Mouse (Mus musculus) lung, postnatal 0 days (tissue): ENCODE data around the gene Cyb5rl. TPM values are rescaled to one million over a fixed set of nuclear protein-coding genes. Genes with fewer than 3 reads are reported as not detected.

Experiments
- ATAC-seq: fragments of 200-750 bp; cut with Nextera tagmentation; 2 replicates; pipeline ENCODE4 v1.8.0; 2017; ENCODE audit warnings: moderate library complexity
- DNase-seq: peaks from one replicate; pipeline ENCODE4 v3.0.0-alpha.2; 2016; ENCODE audit warnings: low spot score
- H3K27ac ChIP-seq: fragments of 300-500 bp; sonication (generic); 2 replicates; pipeline ENCODE4 v1.5.1; 2014; ENCODE audit warnings: antibody characterized with exemption, mild to moderate bottlenecking, low read length, mixed read lengths
- H3K27me3 ChIP-seq: fragments of 300-500 bp; sonication (generic); replicated peaks from 2 replicates; pipeline ENCODE4 v1.6.1; 2014; ENCODE audit warnings: low read length, mixed read lengths; ENCODE audit not compliant: insufficient read depth
- H3K36me3 ChIP-seq: fragments of 300-500 bp; sonication (generic); 2 replicates; pipeline ENCODE4 v1.6.1; 2014; ENCODE audit warnings: low read length, mixed read lengths; ENCODE audit not compliant: insufficient read depth
- H3K4me1 ChIP-seq: fragments of 300-500 bp; sonication (generic); 2 replicates; pipeline ENCODE4 v1.6.1; 2014; ENCODE audit warnings: antibody characterized with exemption, low read depth, low read length, mixed read lengths; ENCODE audit not compliant: insufficient read depth
- H3K4me2 ChIP-seq: fragments of 300-500 bp; sonication (generic); replicated peaks from 2 replicates; pipeline ENCODE4 v1.6.1; 2014; ENCODE audit warnings: low read depth, mild to moderate bottlenecking, low read length, moderate library complexity, mixed read lengths
- H3K4me3 ChIP-seq: fragments of 300-500 bp; sonication (generic); 2 replicates; pipeline ENCODE4 v1.5.1; 2014; ENCODE audit warnings: low read depth, low read length
- H3K9ac ChIP-seq: fragments of 300-500 bp; sonication (generic); replicated peaks from 2 replicates; pipeline ENCODE4 v1.6.1; 2014; ENCODE audit warnings: low read depth, mild to moderate bottlenecking
- H3K9me3 ChIP-seq: fragments of 300-500 bp; sonication (generic); 2 replicates; pipeline ENCODE4 v1.6.1; 2016; ENCODE audit warnings: low read length, mixed read lengths
- CTCF ChIP-seq: IDR thresholded peaks from 2 replicates; pipeline ENCODE4 v1.5.1; 2016; ENCODE audit warnings: antibody characterized with exemption, mild to moderate bottlenecking
- EP300 ChIP-seq: IDR thresholded peaks from 2 replicates; pipeline ENCODE4 v1.6.1; 2016; ENCODE audit warnings: antibody characterized with exemption, mild to moderate bottlenecking, control low read depth
- WGBS: fragments of 180-500 bp; shearing (Covaris S2); extraction: QIAGEN DNeasy Blood & Tissue Kit; methylation state at CpG from one replicate; pipeline ENCODE4 v1.1.7; 2014; 5-methylcytosine and 5-hydroxymethylcytosine counted together
- polyA plus RNA-seq: library from polyadenylated mRNA; unstranded; fragments of >200 nt; fragmentation: Nextera tagmentation; extraction: Ambion mirVana; gene quantifications from 2 replicates; pipeline ENCODE4 v1.2.1, GENCODE M21; 2015

Gene Cyb5rl
- polyA plus RNA-seq, 1 experiment from 2014 or later: 5.4 TPM

DNA sequence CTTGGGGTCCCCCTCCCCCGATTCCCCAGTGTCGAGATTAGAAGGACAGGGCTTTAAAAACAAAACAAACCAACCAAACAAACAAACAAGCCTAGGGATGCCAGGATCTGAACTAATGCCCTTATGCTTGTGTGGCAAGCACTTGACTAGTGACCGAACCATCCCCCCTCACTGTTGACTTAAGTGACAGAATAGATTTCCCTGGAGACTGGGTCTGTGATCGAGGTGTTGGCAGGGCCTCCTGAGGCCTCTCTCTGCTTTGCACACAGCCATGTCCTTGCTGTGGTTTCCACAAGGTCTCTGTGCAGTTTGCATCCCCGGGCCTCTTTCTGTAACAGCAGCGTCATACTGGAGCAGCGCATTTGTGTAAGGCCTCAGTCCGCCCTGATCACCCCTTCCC is 62.6 kb downstream of the Cyb5rl start:
- ATAC-seq (no peak), DNase-seq (no peak)
- no peak overlapping the region for H3K4me3 ChIP-seq
- no peak overlapping the region for H3K27ac ChIP-seq
- no peaks in the 10 kb centered on the region for H3K9me3 ChIP-seq
- TF ChIP-seq CTCF (no peak), EP300 (no peak)
- H3K27me3 ChIP-seq: no peaks in the 10 kb centered on the region
- H3K36me3 ChIP-seq: no peaks in the 10 kb centered on the region
- 67% methylated on average over 8 of the region's 8 CpGs for WGBS
- no peaks in the 10 kb centered on the region for H3K4me1 ChIP-seq
- H3K4me2 ChIP-seq: no peak overlapping the region
- H3K9ac ChIP-seq: no peak overlapping the region

DNA sequence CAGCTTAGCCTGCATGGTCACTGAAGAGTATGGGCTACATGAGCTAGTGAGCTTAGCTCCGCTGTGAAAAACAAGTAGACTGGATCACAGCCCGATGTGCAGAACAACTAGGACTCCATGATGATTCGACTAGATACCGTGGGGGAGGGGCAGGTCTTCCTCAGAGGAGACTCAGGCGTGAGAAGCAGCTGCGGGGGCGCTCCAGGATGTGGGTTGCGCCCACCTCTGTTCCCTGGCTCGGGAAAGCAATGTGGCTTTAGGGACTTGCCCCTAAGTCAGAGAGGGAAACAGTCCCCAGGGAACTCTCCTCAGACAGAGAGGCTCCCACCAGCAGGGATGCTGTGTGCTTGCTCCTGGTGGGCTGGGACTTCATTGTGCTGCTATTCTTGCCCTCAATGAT is 63.7 kb downstream of the Cyb5rl start:
- ATAC-seq: no peak
- no peak overlapping the region for H3K4me3 ChIP-seq

GRCm38 (mm10) chr4:107134891-107135290 is 68.1 kb downstream of the Cyb5rl start:
- Histone ChIP-seq H3K4me3 (no peak overlapping the region), H3K27me3 (no peaks in the 10 kb centered on the region), H3K4me1 (no peaks in the 10 kb centered on the region), H3K36me3 (peaks cover 8% of the 10 kb centered on the region; the same call in 1 of the 2 replicates), H3K27ac (no peak overlapping the region), H3K9ac (no peak overlapping the region), H3K9me3 (no peaks in the 10 kb centered on the region), H3K4me2 (no peak overlapping the region)
- 70% methylated on average over 3 of the region's 3 CpGs for WGBS
- TF ChIP-seq EP300 (no peak), CTCF (no peak)
- DNase-seq (no peak), ATAC-seq (no peak)

More for the DNA sequence above, 63.7 kb downstream of the Cyb5rl start:
- Histone ChIP-seq H3K36me3 (no peaks in the 10 kb centered on the region), H3K27ac (no peak overlapping the region), H3K9ac (no peak overlapping the region), H3K4me1 (no peaks in the 10 kb centered on the region), H3K9me3 (no peaks in the 10 kb centered on the region), H3K4me2 (no peak overlapping the region), H3K27me3 (no peaks in the 10 kb centered on the region)
- peak; percentile 11 for DNase-seq
- 34% methylated on average over 9 of the region's 9 CpGs for WGBS
- TF ChIP-seq CTCF (no peak), EP300 (no peak)

DNA sequence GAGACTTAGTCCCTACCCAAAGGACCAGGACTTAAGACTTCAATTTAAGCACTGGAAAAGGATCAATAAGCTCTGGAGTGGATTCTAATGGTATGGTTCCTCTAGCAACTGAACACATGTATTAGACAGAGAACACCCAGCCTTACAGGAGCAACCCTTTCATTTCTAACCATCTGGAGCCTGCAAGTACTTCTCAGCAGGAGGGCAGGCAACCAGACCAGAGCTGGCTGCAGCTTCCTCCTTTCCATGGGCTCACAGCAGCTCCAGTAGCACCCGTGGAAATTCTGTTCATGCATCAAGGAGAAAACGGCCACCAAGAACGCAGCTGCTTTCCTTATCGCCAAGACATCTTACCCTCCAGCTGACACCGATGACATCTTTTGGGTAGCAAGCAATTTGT is 68.9 kb downstream of the Cyb5rl start:
- 55% methylated on average over 5 of the region's 5 CpGs for WGBS
- no peaks in the 10 kb centered on the region for H3K4me1 ChIP-seq
- peaks cover 8% of the 10 kb centered on the region; the same call in 1 of the 2 replicates for H3K36me3 ChIP-seq
- H3K27ac ChIP-seq: no peak overlapping the region
- no peak overlapping the region for H3K9ac ChIP-seq
- H3K4me3 ChIP-seq: no peak overlapping the region
- no peaks in the 10 kb centered on the region for H3K9me3 ChIP-seq
- DNase-seq: no peak
- TF ChIP-seq CTCF (no peak), EP300 (no peak)
- ATAC-seq: no peak
- no peak overlapping the region for H3K4me2 ChIP-seq
- H3K27me3 ChIP-seq: no peaks in the 10 kb centered on the region

DNA sequence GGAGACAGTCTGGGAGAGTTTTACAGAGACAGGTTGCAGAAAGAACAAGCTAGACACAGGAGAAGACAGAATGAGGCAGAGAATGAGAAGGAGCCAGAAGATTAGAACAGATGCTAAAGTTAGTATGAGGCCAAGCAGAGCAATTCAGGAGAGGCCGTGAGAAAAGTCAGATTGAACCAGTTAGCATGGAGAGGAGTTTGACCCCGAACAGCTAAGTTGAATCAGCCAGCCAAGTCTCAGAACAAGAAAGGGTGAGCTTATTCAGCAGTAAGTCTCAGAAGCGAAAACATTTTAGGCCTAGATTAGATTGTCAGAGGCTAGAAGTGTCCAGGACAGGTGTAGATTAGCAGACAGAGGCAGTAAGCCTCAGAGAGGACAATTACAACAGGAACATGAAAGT is 69.7 kb downstream of the Cyb5rl start:
- H3K27me3 ChIP-seq: no peaks in the 10 kb centered on the region
- H3K4me1 ChIP-seq: no peaks in the 10 kb centered on the region
- no peak overlapping the region for H3K4me3 ChIP-seq
- peaks cover 8% of the 10 kb centered on the region; the same call in 1 of the 2 replicates for H3K36me3 ChIP-seq
- no peak overlapping the region for H3K9ac ChIP-seq
- ATAC-seq: no peak
- TF ChIP-seq EP300 (no peak), CTCF (no peak)
- H3K27ac ChIP-seq: no peak overlapping the region
- no peak for DNase-seq
- no peak overlapping the region for H3K4me2 ChIP-seq
- H3K9me3 ChIP-seq: no peaks in the 10 kb centered on the region
- 63% methylated on average over 3 of the region's 3 CpGs for WGBS

Other genes starting within 250 kb of the Cyb5rl start
- 40.2 and 49.8 TPM in 2 replicates for gene Ssbp3, start 156.3 kb upstream of the Cyb5rl start, polyA plus RNA-seq
- 48.4 and 53.4 TPM in 2 replicates for gene Mrpl37, start 120 bp upstream of the Cyb5rl start, polyA plus RNA-seq
- 0.08 and 0.14 TPM in 2 replicates for gene Cdcp2, start 29.9 kb downstream of the Cyb5rl start, polyA plus RNA-seq
- gene Tmem59, start 111.4 kb downstream of the Cyb5rl start, polyA plus RNA-seq: 790 and 798 TPM in 2 replicates
- 20.7 and 22.0 TPM in 2 replicates for gene Tceanc2, start 112.1 kb downstream of the Cyb5rl start, polyA plus RNA-seq
- gene Ldlrad1, start 142.2 kb downstream of the Cyb5rl start, polyA plus RNA-seq: 3.5 and 3.8 TPM in 2 replicates
- 37.8 and 41.3 TPM in 2 replicates for gene Lrrc42, start 186.5 kb downstream of the Cyb5rl start, polyA plus RNA-seq
- gene Hspb11, start 186.6 kb downstream of the Cyb5rl start, polyA plus RNA-seq: 44.6 and 51.3 TPM in 2 replicates
- 0.33 and 0.82 TPM in 2 replicates for gene Dio1, start 240.2 kb downstream of the Cyb5rl start, polyA plus RNA-seq
- gene Yipf1, start 247.4 kb downstream of the Cyb5rl start, polyA plus RNA-seq: 71.7 and 76.3 TPM in 2 replicates